Mouse (Mus musculus) liver (tissue): ENCODE results near the gene Acpp.

ENCODE experiments used
- DNase-seq: peaks from one replicate; pipeline ENCODE4 v3.0.0-alpha.2; 2020; ENCODE audit warnings: mixed read lengths

Gene Acpp

DNA sequence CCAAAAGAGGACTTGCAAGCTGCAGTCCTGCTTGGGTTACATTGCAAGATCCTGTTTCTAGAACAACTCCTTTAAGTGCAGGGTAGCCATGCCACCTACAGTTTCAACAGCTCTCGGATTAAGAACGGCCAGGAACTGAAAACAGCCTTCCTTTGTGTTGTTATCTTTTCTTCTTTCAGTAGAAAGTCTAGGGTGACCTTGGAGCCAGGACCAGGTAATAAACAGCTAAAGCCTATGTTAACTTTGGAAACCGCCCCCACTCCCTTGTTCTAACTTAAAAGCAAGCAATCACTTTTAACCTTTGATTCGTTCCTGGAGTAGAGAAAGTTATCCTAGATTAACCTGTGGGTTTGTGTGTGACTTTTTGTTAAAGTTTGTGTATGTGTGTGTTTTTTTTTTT lies 33.2 kb downstream of the Acpp start:
- DNase-seq, result no peak

DNA sequence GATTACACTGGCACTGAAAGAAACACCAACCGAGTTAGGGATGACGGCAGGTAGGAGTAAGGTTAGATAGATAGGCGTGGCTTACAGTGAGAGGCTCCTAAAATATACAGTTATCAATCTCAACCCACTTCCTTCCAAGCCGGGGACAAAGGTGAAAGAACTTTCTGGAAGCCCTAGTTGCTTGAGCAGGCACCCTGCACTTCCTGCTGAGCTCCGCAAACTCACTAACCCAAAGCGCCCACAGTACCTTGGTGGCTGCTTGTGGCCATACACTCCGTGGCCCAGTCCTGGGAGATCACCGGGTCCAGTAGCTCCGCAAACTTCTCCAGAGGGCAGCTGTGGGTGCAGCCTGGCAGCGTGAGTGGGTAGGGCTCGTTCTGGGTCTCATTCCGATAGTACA lies 37.0 kb downstream of the Acpp start:
- no peak for DNase-seq

DNA sequence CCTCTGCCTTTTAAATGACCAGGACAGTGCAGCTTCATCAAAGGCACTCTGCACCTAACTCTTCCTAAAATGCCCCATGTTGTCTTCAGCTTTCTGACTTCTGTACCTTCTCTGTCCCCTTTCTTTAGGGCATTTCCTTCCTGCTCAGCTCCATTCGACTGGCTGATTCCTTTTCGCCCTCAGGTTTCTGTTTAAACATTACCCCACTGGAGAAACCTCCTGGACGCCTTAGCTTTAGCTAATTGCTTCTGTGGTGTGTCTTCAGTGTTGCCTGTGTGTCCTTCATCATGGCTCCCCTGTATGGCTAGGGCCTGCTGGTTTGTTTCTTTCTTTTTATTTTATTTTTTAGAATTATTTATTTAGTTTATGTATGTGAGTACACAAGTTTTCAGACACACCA lies 40.5 kb downstream of the Acpp start:
- no peak for DNase-seq

DNA sequence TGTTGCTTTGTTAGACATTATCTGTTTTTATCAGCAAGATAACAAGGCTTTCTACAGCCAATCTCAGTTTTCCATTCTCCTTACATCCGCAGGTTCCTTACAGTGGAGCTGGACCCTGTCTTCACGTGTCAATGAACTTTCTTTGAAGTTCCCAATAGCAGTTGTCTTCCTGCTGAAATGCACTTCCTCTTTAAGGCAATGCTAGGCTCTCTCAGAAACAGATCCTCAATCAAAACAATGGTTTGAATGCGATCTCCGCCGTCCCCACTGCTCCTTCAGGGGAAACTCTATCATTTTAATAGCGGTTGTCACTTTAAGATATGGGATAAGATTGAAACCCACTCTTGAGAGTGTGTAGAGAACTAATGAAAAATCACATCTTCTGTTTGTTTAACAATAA lies 52.6 kb downstream of the Acpp start:
- no peak for DNase-seq

DNA sequence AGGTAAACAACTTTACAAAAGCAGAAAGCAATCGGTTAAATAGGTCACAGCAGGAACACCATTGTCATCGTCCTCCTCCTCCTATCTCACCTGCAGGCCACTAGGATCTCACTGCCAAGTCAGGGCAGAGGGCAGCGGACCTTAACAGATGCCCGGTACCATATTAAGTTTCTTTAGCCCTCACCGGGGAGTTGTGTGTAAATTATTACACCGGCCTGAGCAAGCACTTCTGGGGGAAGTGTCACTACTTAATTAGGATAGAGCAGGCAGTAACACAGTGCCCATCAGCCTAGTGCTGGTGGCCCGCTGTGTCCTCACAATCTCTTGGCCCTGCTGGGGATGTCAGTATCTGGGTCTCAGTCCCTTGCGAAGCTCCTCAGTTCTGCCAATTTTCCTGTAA lies 55.0 kb downstream of the Acpp start:
- DNase-seq, result no peak

DNA sequence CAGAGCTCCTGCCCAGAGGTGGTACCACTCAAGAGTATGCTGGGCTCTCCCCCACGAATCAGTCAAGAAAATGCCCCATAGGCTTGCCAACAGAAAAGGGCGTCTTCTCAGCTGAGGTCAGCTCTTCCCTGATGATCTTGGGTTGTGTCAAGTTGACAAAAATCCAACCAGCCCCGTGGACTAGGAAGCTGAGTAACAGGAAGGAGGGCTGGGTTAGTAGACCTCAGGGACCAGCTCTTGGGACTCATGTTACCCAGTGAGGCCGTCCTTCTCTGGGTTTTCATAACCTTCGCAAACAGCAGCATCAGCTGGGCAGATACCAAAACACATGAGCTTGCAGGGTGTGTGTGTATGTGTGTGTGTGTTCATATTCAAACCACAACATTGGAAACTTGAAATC lies 55.8 kb downstream of the Acpp start:
- no peak for DNase-seq

DNA sequence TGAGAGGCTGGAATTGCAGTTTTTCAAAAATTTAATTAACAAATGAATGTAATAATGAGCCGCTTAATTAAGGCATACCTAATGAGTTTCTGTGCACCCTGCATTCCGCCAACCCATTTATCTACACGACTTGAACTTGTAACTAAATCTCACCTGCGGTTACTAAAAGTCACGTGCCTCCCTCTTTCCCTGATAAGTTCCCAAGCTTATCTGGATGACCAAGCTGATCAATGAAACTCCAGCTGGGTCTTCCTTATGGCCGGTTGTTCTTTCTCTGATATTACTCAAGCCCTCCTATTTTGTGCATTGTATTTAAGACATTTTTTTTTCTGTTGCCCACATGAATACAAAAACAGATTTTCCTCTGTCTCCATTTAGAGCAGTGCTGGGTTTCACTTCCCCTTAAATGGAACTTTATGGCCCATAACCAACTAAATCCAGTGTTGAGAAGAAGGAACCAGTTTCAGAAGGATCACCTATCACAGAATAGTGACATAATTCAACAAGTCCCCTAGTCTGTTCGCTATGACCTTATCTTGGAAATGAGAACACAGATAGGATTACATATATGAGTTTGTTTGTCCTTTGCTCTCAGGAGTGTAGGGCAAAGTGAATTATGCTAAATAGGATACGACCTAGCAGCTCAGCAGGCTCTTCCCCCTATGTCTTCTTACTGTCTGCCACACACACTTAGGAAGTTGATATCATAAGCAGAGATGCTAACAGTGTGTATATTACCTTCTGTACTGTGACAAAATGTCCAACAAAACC lies 56.6 kb downstream of the Acpp start:
- DNase-seq, result no peak

DNA sequence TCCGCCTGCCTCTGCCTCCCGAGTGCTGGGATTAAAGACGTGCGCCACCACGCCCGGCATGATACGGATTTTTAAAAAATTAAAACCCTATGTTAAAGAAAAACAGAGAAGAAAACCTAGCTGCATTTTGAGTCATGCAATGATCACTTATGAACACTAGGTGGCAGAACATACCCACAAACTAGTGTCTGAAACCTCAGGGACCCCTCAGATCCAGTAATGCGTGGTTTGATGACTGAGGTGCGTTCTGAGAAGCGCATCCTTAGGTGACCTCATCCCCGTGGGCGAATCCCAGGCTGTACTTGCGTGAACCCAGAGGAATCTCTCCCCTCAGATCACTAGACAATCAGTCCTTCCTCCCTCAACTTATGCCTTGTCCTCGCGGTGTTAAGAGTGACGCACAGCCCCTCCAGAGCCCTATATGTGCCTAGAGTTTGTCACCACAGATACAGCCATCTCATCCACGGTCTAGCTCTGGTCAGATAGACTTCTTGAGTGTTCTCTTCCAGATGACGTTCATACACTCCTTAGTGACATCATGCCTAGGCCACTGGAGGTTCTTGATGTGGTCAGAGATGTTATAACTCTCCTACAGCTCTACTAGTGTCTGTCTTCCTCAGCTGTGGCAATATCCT lies 59.9 kb downstream of the Acpp start:
- no peak for DNase-seq

DNA sequence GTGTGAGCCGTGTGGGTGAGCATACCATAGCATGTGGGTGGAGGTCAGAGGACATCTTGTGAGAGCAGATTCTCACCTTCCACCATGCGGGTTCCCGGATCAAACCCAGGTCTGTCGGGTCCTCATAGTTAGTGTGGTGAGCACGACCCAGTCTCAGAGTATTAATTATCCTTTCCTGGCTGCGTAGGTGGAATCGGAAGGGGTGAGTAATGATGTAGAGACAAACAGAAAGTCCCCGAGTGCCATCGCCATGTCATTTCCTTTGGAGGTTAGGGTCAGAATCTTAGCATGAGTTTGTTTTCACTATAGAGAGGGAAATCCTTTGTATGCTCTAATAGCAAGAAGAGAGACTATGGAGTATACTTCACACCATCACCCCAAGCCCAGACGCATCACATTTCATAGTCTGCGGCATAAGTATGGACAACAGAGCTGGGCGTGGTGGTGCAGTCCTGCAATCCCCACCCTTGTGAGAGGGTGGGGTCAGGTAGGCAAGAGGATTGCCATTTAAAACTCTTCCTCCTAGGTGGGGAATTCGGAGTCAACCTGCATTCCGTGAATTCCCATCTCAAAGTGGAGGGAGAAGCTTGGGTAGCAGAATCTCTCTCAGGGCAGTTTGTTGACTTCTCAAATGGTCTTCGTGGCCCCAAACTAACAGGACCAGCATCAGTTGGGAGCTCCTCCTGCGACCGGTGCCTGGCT lies 62.3 kb downstream of the Acpp start:
- DNase-seq, result no peak

DNA sequence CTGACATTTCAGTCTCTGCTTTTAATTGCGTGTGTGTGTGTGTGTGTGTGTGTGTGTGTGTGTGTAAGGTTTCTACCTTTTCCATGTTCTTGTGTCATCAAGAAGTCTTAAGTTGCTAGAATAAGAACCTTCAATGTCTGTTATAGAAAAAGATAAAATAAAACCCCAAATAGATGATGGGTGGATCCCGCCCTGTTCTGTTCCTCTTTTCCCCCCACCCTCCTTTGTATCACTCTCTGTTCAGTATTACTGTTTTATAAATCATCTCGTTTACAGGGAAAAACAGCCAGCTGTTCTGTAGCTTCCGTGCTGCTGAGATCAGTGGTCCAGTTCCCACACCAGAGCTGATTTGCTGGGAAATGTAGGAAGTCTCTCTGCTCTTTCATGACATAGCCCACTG lies 65.5 kb downstream of the Acpp start:
- no peak for DNase-seq

DNA sequence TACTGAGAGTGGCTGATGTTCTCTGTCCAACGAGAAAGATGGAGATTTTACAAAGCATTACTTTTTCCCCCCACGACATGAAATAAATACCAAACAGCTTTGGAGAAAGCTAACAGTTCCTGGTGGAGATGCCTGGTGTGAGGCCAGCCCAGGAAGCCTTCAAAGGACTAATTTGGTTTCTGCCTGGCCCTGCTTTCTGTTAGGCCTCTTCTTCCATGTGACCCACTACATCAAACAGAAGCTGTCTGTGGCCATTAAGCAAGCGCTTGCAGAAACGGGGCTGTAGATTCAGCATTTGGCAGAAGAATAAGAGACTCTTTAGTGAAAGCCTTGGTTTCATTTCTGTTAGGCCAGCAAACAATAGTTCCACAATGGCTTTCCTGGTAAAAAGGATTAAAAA lies 65.9 kb downstream of the Acpp start:
- no peak for DNase-seq

DNA sequence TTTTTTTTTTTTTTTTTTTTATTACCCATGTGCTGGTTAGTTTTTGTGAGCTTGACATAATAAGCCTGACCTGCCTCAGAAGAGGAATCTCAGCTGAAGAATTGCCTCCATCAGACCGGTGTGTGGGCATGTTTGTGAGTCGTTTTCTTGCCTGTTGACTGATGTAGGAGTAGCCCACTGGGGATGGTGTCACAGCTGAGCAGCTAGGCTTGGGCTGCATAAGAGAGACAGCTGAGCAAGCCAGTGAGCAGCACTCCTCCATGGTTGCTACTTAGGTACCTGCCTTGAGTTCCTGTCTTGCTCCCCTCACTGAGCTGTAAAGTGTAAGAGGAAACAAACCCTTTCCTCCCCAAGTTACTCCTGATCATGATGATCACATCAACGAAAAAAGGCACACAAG lies 67.6 kb downstream of the Acpp start:
- DNase-seq, result no peak

DNA sequence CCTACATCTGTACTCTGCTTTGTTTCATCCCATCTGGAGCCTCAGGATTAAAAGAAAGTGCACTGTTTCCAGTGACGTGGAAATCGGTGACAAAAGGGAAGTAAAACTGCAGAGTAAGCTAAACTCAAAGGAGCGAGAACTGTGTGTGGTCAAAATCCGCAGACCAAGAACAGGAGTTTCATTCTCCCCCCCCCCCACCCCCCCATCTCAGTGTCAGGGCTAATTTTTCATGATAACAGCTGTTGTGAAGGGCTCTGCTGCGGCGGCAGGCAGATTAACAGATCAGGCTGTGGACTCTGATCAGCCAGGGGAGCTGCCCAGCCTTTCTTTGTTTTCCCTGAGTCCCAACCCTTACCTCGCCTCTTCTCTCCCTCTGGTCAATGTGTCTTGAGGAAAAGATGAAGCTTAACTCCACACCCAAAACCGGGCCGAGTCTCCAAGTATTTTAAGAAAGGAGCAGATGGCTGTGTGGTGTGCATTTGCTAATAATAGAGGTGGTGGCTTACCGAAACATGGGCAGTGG lies 68.1 kb downstream of the Acpp start:
- peak; percentile 15 for DNase-seq

DNA sequence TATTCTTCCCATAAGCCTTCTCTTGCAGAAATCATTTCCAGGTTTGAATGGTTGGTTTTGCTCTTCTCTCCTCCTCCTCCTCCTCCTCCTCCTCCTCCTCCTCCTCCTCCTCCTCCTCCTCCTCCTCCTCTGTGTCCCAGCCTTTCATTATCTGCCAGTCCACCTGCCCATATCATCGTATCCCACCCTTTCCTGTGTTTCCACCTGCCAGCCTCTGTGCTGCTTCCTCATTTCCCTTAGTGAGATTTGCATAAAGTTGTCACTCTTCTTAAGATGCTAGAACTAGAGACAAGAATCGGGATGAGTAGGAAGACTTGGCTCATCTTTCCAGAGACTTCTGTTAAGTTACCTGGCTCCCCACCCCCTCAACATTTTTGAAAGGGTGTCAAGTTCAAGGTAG lies 73.0 kb downstream of the Acpp start:
- DNase-seq, result no peak

DNA sequence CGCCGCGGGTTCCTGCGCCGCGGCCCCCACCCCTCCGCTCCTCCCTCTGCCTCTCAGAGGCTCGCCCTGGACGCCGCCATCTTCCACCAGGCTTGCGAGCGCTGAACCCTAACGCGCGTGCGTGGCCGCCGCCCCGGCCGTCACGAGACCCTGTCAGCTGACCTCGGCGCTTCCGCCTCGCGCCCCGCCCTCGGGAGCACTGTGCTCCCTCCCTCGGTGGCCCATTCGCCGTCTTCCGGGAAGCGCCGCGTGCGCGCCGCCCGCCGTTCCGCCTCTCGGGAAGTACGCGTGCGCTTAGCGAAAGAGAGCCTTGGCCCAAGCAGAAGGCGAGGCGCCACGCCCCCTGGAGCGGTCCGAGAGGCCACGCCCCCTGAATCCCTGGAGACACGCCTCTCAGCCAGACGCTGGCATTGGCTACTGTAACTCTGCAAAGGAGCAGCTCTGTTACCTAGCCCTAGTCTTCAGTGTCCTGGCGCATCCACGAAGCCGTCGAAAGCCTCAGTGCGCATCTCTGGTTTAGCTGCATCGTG lies 74.7 kb downstream of the Acpp start, which contains the start of gene Dnajc13:
TSS of gene Dnajc13 (minus strand) at position 108 of the 530 bp plus-strand sequence.
- DNase-seq, result peak; percentile 98

DNA sequence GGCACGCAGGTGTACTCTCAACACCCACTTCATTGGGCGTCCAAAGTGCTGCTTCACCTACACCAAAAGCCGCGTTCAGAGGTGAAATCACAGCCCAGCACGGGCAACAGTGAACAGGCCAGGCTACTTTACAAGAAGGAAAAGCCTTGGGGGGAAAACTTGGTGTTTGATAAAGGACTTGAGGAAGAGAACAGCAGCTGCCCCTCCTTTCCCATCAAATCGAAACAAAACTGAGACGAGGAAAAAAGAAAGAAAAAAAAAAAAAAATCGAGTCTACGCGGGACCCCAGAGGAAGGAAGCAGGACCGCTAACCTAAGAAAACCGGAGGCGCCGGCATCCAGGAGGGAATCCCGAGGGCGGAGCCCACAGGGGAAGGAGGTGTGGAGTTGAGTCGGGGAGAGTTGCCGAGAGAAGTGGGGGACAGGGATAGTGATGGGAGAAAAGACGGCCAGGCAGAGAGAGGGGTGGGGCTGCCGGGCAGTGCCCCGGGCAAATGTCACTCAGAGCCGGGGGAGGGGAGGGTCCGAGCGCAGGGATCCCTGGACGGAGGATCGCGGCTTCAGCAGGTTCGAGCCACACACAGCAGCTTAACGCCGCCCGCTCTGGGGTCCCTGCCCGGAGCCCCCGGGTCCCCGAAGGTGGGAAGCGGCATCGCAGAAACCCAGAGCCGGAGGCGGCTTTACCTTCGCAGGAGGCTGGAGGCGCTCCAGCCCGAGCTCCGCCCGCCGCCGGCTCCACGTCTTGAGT lies 75.4 kb downstream of the Acpp start:
- DNase-seq, result peak; percentile 64

DNA sequence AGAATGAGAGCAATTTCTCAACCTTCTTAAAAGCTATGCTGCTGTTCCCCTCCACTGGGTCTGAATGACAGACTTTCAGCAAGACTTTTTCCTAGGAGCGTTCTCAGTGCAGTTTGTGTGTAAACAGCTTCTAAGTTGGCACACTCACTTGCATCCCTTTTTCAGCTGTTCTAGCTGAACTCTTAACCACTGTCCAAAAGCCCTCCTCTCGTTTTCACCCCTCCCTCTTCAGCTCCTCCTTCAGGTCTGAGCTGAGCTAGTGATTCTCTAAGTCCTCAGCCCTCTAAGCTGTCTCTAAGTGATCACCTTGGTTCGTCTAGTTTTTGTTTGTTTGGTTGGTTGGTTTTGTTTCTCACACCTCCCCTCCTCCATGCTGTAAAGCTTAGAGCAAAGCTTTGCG lies 77.2 kb downstream of the Acpp start:
- no peak for DNase-seq

DNA sequence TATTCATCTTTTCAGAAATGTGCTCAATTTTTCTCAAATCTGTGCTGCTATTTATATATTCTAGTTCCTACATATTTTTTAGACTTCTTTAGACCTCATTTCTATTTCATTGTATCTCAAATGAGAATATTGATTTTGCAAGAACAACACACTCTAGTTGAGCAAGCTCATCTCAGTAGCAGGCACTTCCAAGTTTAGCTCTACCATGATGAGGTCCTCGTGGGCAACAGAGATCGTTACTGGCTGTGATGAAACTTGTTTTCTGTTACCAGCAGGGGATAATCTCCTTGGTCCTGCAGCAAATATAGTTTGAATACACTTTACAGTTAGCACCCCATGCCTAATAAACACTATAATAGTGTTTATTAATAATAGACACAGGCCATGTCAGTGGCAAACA lies 81.5 kb downstream of the Acpp start:
- DNase-seq, result no peak

DNA sequence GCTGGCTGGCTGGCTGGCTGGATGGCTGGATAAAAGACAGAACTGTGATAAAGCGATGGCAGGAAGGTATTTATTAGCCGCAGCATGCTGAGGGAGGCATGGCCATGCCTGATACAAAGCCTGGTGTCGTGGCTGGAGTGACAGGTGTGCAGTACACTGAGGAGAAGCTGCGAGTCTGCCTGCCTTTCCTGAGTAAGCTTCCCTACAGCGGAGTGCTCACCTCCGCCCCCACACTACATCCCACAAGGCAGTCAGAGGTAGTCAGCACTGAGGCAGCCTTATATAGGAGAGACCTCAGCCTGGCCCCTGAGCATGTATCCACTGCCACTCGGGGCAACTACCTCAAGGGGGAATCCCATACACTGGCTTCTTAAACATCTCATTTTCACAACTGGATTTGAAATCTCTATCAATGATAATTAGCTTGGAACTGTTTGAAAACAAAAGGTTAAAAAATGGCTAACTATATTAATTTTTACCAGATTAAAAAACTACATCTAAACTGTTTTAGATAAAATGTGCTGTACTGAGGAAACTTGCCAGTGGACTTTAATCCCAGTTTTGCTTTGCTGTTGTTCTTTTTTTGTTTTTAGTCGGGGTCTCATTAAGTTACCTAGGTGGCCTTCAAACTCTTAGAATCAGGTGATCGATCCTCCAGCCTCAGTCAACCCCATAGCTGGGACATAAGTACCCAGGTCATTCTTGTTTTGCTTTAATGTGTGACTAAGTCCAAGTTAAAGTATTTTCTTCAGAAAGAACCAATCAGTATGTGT lies 83.0 kb downstream of the Acpp start:
- no peak for DNase-seq

DNA sequence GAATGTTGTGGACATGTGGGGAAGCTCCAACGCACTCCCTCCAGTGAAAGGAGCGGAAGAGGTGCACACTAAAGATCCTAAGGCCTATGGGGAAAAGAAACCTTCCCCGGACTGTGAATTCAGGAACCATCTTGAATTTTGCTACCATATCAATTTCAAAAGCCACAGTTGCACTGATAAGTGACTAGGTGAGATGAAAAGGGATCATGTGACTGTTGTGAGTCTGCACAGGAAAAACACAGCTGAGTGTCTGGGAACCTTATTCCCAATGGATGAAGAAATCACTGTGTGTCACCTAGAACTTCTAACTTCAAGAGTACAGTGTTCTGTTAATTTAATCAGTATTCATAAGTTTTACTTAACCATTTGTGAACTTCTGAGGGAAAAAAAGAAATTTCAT lies 84.9 kb downstream of the Acpp start:
- DNase-seq, result no peak

DNA sequence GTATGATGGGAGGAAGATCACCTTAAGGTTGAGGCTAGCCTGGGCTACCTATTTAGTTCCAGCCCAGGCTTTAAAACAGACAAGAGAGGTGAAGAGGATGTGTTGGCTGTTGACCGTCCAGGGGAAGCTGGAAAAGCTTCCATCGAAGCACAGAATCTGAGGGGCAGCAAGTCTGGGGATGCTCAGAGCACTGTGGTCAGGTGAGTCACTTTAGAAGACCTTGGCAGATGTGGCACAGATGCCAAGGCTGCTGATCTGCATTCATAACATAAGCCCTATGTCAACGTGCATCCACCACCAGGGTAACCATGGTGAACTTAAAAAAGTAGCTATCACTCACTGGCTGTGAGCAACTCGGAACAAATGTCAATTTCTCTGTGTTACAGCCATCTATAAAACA lies 85.9 kb downstream of the Acpp start:
- DNase-seq, result no peak

DNA sequence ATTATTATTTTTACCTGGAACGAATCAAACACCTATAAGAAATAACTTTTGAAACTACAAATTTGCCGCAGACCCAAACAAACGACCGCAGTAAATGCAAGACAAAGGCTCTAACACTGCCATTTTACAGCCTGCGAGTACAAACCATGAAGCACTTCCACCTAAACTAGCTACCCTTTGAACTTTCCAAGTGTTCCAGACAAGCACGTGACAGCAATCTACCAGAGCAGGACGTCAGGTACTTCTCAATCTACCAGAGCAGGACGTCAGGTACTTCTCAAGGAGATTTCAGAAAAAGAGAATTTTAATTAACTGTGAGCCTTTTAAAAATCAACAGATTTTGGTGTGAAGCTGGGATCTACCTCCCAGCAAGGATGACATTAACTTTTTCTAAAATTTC lies 86.4 kb downstream of the Acpp start:
- DNase-seq, result no peak
